Mouse (Mus musculus) heart, embryonic 16.5 days (tissue): ENCODE measurements around the gene Hs3st4. TPM values are rescaled to one million over a fixed set of nuclear protein-coding genes. Genes with fewer than 3 reads are reported as not detected.

Experiments used
- ATAC-seq: fragments of 200-750 bp; cut with Nextera tagmentation; replicated peaks from 2 replicates; pipeline ENCODE4 v1.8.0; 2017; ENCODE audit warnings: moderate number of reproducible peaks; ENCODE audit not compliant: insufficient read depth, low FRiP score; ENCODE audit errors: extremely low read depth
- H3K27ac ChIP-seq: fragments of 300-500 bp; sonication (generic); 2 replicates; pipeline ENCODE4 v1.5.1; 2014; ENCODE audit warnings: mild to moderate bottlenecking, low read length, control low read depth, moderate library complexity
- H3K27me3 ChIP-seq: fragments of 300-500 bp; sonication (generic); 2 replicates; pipeline ENCODE4 v1.6.1; 2014; ENCODE audit warnings: low read length, mixed read lengths; ENCODE audit not compliant: control insufficient read depth, insufficient read depth
- H3K36me3 ChIP-seq: fragments of 300-500 bp; sonication (generic); 2 replicates; pipeline ENCODE4 v1.6.1; 2014; ENCODE audit not compliant: control insufficient read depth, insufficient read depth
- H3K4me1 ChIP-seq: fragments of 300-500 bp; sonication (generic); 2 replicates; pipeline ENCODE4 v1.6.1; 2014; ENCODE audit warnings: low read length, mixed read lengths; ENCODE audit not compliant: control insufficient read depth, insufficient read depth
- H3K4me2 ChIP-seq: fragments of 300-500 bp; sonication (generic); 2 replicates; pipeline ENCODE4 v1.6.1; 2014; ENCODE audit warnings: low read depth, mild to moderate bottlenecking, control low read depth, low read length
- H3K4me3 ChIP-seq: fragments of 300-500 bp; sonication (generic); 2 replicates; pipeline ENCODE4 v1.5.1; 2014; ENCODE audit warnings: mild to moderate bottlenecking, control low read depth, low read length
- H3K9ac ChIP-seq: fragments of 300-500 bp; sonication (generic); 2 replicates; pipeline ENCODE4 v1.6.1; 2014; ENCODE audit warnings: low read length, control low read depth
- H3K9me3 ChIP-seq: fragments of 300-500 bp; sonication (generic); replicated peaks from 2 replicates; pipeline ENCODE4 v1.6.1; 2016; ENCODE audit warnings: low read length; ENCODE audit not compliant: control insufficient read depth
- WGBS: fragments of 180-500 bp; shearing (Covaris S2); extraction: QIAGEN DNeasy Blood & Tissue Kit; methylation state at CpG from one replicate; pipeline ENCODE4 v1.1.7; 2014; 5-methylcytosine and 5-hydroxymethylcytosine counted together
- polyA plus RNA-seq: library from polyadenylated mRNA; unstranded; fragments of >200 nt; fragmentation: Nextera tagmentation; extraction: Ambion mirVana; gene quantifications from 2 replicates; pipeline ENCODE4 v1.2.1, GENCODE M21; 2015

The Hs3st4 gene
- polyA plus RNA-seq, 1 experiment from 2014 or later: 0.53 TPM

GRCm38 (mm10) chr7:124170001-124170400 is 187.3 kb downstream of the Hs3st4 start:
- no peak overlapping the region for H3K4me2 ChIP-seq
- H3K9ac ChIP-seq: no peak overlapping the region
- ATAC-seq: no peak
- no peak overlapping the region for H3K27ac ChIP-seq
- H3K27me3 ChIP-seq: no peaks in the 10 kb centered on the region
- no peak overlapping the region for H3K4me3 ChIP-seq
- no peaks in the 10 kb centered on the region for H3K9me3 ChIP-seq
- H3K36me3 ChIP-seq: no peaks in the 10 kb centered on the region
- H3K4me1 ChIP-seq: no peaks in the 10 kb centered on the region
- WGBS: 73% methylated on average over 2 of the region's 2 CpGs

- no peaks in the 10 kb centered on the region for H3K36me3 ChIP-seq
- no peak for ATAC-seq
- H3K27ac ChIP-seq: no peak overlapping the region
- H3K4me1 ChIP-seq: no peaks in the 10 kb centered on the region
- H3K27me3 ChIP-seq: no peaks in the 10 kb centered on the region
- H3K9me3 ChIP-seq: no peaks in the 10 kb centered on the region
- no peak overlapping the region for H3K9ac ChIP-seq
- no peak overlapping the region for H3K4me2 ChIP-seq
- no peak overlapping the region for H3K4me3 ChIP-seq
Observed at GRCm38 (mm10) chr7:124171992-124172391, 189.3 kb downstream of the Hs3st4 start.

GRCm38 (mm10) chr7:124180926-124181325 is 198.3 kb downstream of the Hs3st4 start:
- Histone ChIP-seq H3K4me3 (no peak overlapping the region), H3K9ac (no peak overlapping the region), H3K9me3 (no peaks in the 10 kb centered on the region), H3K4me1 (no peaks in the 10 kb centered on the region), H3K27me3 (no peaks in the 10 kb centered on the region), H3K4me2 (no peak overlapping the region), H3K36me3 (no peaks in the 10 kb centered on the region), H3K27ac (no peak overlapping the region)
- WGBS: 55% methylated on average over 3 of the region's 3 CpGs
- ATAC-seq: no peak

- Histone ChIP-seq H3K9me3 (no peaks in the 10 kb centered on the region), H3K27me3 (no peaks in the 10 kb centered on the region), H3K4me3 (no peak overlapping the region), H3K4me2 (no peak overlapping the region), H3K4me1 (no peaks in the 10 kb centered on the region), H3K27ac (no peak overlapping the region), H3K9ac (no peak overlapping the region), H3K36me3 (no peaks in the 10 kb centered on the region)
- no peak for ATAC-seq
- WGBS: 52% methylated on average over 1 of the region's 1 CpGs
Observed at GRCm38 (mm10) chr7:124184693-124185092, 202.0 kb downstream of the Hs3st4 start.

- no peaks in the 10 kb centered on the region for H3K4me1 ChIP-seq
- H3K27ac ChIP-seq: no peak overlapping the region
- WGBS: 74% methylated on average over 6 of the region's 6 CpGs
- ATAC-seq: no peak
- no peak overlapping the region for H3K4me2 ChIP-seq
- H3K27me3 ChIP-seq: no peaks in the 10 kb centered on the region
- H3K9me3 ChIP-seq: no peaks in the 10 kb centered on the region
- H3K36me3 ChIP-seq: no peaks in the 10 kb centered on the region
- no peak overlapping the region for H3K9ac ChIP-seq
- H3K4me3 ChIP-seq: no peak overlapping the region
Observed at GRCm38 (mm10) chr7:124198811-124199570, 216.3 kb downstream of the Hs3st4 start.

- H3K9ac ChIP-seq: no peak overlapping the region
- no peak for ATAC-seq
- H3K4me2 ChIP-seq: no peak overlapping the region
- no peaks in the 10 kb centered on the region for H3K4me1 ChIP-seq
- no peak overlapping the region for H3K27ac ChIP-seq
- no peak overlapping the region for H3K4me3 ChIP-seq
- no peaks in the 10 kb centered on the region for H3K36me3 ChIP-seq
- H3K27me3 ChIP-seq: no peaks in the 10 kb centered on the region
- no peaks in the 10 kb centered on the region for H3K9me3 ChIP-seq
- WGBS: 81% methylated on average over 1 of the region's 1 CpGs
Observed at GRCm38 (mm10) chr7:124216921-124217320, 234.3 kb downstream of the Hs3st4 start.

GRCm38 (mm10) chr7:124220556-124220955 is 237.9 kb downstream of the Hs3st4 start:
- H3K27ac ChIP-seq: no peak overlapping the region
- no peaks in the 10 kb centered on the region for H3K36me3 ChIP-seq
- no peaks in the 10 kb centered on the region for H3K27me3 ChIP-seq
- no peaks in the 10 kb centered on the region for H3K9me3 ChIP-seq
- no peak overlapping the region for H3K4me2 ChIP-seq
- WGBS: 65% methylated on average over 10 of the region's 10 CpGs
- H3K4me3 ChIP-seq: no peak overlapping the region
- ATAC-seq: no peak
- no peak overlapping the region for H3K9ac ChIP-seq
- H3K4me1 ChIP-seq: no peaks in the 10 kb centered on the region

- no peak for ATAC-seq
- Histone ChIP-seq H3K4me2 (no peak overlapping the region), H3K9ac (no peak overlapping the region), H3K9me3 (no peaks in the 10 kb centered on the region), H3K4me3 (no peak overlapping the region), H3K36me3 (no peaks in the 10 kb centered on the region), H3K27ac (no peak overlapping the region), H3K4me1 (peaks cover 7% of the 10 kb centered on the region), H3K27me3 (no peaks in the 10 kb centered on the region)
- WGBS: 62% methylated on average over 4 of the region's 4 CpGs
Observed at GRCm38 (mm10) chr7:124237896-124238670, 255.4 kb downstream of the Hs3st4 start.

- no peak for ATAC-seq
- no peak overlapping the region for H3K27ac ChIP-seq
- 50% methylated on average over 7 of the region's 7 CpGs for WGBS
- no peak overlapping the region for H3K9ac ChIP-seq
- H3K27me3 ChIP-seq: no peaks in the 10 kb centered on the region
- no peaks in the 10 kb centered on the region for H3K9me3 ChIP-seq
- no peak overlapping the region for H3K4me3 ChIP-seq
- H3K4me2 ChIP-seq: no peak overlapping the region
- peaks cover 7% of the 10 kb centered on the region for H3K4me1 ChIP-seq
- no peaks in the 10 kb centered on the region for H3K36me3 ChIP-seq
Observed at GRCm38 (mm10) chr7:124239903-124240647, 257.4 kb downstream of the Hs3st4 start.
